Mouse (Mus musculus) lung, postnatal 25 days (tissue): ENCODE measurements at regions not wholly inside any gene's neighbourhood (a gene's known extent, or its start where the extent isn't known, plus 50 kb on each side); places are given as distances from the start of the nearest gene placed in this dataset.
A peak's percentile ranks its signal among the peaks of the same experiment; 100 is the strongest.

Experiments used
- DNase-seq: peaks from one replicate; pipeline ENCODE4 v3.0.0; 2022; ENCODE audit warnings: low spot score

DNA sequence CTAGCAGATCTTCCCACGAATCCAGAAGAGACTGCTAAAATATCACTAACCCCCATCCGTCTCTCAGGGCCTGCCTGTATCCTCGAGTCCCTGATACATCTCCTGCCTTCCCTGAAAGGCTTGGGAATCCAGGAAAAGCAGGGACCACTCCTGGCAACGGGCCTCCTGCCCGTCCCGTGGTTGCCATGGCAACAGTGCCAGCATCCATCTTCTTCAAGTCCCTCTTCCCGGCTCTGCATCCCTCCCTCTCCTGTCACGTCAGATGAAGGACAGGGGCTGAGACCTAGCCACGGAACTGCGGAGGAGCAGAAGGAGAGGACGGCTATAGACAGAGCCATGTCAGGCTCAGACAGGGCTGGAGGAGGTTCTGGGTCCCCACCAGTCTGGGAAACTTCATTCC, 222.4 kb downstream of the Cryba4 start:
- no peak for DNase-seq

DNA sequence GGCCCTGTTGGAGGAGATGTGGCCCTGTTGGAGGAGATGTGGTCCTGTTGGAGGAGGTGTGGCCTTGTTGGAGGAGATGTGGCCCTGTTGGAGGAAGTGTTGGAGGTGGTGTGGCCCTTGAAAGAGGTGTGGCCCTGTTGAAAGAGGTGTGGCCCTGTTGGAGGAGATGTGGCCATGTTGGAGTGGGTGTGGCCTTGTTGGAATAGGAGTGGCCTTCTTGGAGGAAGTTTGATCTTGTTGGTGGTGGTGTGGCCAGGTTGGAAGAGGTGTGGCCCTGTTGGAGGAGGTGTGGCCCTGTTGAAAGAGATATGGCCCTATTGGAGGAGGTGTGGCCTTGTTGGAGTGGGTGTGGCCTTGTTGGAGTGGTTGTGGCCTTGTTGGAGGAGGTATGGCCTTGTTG, 220.3 kb downstream of the Cryba4 start:
- DNase-seq, result no peak

DNA sequence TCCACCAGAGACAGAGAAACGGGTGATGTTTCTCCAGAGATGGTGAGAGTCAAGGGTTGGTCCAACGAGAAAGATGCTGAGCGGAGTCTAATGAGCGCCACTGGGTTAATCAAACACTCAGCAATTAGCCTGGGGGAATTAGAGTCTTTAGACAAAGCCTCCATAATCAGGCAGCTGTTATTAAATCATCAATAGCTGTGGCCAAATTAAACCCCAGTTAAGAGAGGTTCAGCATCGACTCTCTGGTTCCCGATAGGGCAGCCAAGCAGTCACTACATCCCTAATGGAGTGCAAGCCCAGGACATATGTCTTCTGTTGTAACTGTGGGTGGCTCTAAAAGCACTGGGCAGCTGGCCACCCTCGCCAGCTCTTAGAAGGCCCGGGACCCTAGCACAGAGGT, 216.9 kb downstream of the Cryba4 start:
- DNase-seq, result no peak

DNA sequence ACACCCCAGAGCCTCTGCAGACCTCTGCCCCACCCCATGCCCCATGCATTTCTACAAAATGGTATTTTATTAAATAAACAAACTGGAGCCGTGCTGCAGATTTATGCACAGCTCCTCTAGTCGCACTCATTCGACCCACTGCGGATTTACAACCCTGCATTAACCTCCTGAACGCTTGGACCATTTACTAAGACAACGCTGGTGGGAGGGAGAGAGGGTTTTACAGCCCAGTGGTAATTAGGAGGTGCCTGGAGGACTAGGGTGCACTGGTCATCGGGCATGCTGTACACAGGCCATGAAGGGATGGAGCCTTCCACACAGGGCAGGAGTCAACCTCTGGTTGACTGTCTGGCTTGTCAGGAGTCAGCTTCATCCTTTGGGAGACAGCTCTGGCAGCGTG, 215.2 kb downstream of the Cryba4 start:
- DNase-seq, result no peak

DNA sequence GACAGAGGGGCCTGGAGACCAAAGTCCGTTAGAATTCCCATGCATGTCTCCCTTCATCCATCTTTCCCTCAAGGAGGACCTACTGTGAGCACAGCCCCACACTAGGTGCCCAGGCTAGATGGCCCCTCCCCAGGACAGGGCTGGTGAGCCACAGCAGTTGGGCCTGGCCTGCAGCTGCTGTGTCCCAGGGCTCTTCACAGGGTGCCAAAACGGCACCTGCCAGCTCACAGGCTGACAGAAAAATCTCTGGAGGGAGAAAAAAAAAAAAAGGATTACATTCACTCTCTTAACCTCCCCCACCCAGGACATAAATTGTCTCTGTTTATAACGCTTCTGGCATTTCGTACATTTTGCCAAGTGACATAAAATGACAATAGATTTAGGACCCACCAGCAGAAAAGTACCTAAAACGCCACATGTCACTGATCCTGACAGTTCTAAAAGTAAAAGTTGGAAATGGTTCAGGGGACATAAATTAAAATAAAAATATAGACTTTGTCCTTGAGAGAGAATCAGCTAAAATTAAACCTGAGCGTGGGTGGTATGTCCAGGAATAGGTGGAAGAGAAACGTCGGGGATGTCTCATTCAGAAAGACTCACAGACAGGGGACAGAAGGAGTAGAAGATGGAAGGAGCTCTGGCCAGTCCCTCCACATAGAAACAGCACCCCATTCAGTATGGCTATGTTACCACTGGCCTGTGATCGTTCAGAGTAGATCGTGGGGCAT, 212.5 kb downstream of the Cryba4 start:
- DNase-seq, result no peak

DNA sequence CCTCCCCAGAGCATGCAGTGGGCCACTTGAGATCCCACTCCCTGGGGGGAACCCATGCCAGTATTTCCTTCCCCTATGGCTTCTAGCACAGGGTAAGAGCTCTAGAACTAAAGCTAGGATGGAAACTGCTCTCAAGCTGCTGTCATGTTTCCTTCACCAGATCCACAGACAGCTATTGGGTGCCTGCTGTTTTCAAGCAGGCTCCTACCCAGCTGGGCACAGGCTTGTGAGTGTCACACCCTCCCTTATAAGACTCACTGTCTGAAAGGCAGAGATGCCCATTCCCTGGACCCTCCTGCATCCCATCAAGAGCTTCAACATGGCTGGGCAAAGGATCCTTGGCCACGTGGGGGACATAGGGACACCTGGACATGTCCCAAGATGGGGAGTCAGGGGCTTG, 211.6 kb downstream of the Cryba4 start:
- no peak for DNase-seq

DNA sequence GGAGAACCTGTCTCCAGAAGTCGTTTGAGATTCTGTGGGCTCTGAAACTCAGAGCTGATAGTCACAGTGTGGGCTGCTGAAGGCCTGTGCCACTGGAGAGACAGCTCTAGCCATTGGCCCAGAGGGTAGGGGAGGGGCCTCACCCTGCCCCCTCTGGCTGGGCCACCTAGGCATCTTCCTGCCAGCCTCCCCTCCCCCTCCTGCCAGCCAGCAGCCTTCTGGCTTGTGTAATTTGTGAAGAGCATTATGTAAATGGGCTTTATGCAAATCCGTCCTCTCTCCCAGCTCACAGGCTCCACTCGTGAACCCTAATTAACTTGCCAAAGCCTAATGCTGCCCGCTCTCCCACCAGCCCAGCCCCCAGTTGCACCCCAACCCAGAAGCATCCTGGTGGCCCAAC, 211.0 kb downstream of the Cryba4 start:
- DNase-seq, result no peak

DNA sequence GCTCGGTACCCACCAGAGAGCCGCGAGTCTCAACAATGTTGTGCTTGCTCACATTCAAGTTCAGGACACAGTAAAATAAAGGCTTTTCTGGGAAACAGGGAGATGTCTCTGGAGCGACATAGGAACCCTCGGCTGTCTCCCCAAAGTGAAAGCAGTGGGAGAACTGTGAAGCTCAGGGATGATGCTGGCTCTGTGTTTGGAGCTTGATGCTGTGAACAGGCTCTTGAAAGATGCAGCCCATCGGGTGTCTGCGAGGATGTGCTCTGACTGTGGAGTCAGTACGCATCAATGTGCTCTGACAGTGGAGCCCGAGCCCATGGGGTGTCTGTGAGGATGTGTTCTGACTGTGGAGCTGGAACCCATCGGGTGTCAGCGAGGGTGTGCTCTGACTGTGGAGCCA, 210.1 kb downstream of the Cryba4 start:
- DNase-seq, result no peak

DNA sequence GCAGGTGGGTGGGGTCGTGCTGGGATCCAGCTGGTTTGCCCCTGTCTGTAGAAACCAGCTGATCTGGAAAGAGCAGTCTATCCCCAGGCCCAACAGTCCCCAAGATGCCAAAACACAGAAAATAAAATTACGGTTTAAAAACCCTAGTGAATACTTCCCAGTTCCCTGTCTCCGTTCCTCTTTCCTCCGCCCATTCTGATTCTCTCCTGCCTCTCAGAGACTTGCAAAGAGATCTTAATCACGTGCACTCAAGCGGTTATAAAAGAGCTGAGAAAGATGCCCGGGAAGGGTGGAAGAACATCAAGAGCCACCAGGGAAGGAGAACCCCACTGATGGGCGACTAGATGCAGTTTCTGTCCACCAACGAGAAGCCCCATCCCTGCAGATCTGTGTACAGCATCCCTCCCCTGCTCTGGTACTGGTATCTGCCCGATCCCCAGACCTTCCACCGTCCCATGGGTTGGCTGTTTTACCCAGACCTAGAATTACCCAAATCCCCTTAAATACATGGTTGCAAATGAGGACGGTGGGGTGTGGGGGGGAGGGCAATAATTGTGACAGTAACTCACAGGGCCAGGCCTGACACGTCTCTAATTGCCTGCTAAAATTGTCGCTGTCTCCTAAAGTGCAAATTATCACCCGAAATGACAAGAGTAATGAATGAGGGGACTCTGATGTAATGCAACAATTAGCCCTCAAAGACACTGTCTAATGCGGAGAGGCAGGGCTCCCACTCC, 202.1 kb downstream of the Cryba4 start:
- no peak for DNase-seq

DNA sequence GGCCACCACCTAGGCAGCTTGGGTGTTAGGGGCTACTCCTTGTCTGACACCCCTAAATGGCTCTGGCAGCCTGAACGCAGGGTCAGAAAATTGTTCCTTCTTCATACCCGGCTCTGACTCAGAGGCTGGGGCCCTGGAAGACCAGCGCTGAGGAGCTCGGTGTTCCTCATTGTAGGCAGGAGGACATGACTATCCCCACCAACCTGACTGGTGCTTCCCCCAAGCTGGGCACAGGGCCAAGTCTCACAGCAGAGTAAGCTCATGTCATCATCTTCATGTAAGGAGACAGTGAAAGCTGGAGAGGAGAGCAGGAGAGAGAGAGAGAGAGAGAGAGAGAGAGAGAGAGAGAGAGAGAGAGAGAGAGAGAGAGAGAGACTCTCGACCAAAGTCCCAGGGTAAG, 201.4 kb downstream of the Cryba4 start:
- no peak for DNase-seq

DNA sequence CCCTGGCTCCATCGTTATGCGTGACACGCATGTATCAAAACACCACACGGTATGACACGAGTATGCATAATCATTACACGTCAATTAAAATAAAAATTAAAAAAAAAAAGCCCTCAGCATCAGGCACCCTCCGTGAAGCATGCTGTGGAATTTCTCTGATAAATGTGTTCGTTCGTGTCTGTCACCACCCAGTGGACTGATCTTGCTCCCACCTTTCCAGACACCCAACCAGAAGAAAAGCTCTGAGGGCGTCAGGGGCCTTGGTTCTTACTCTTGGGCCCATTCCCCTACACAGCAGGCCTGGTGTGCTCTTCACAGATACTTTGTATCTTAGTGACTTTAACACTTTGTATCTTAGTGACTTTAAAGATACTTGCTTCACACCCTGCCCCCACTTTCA, 200.5 kb downstream of the Cryba4 start:
- no peak for DNase-seq

DNA sequence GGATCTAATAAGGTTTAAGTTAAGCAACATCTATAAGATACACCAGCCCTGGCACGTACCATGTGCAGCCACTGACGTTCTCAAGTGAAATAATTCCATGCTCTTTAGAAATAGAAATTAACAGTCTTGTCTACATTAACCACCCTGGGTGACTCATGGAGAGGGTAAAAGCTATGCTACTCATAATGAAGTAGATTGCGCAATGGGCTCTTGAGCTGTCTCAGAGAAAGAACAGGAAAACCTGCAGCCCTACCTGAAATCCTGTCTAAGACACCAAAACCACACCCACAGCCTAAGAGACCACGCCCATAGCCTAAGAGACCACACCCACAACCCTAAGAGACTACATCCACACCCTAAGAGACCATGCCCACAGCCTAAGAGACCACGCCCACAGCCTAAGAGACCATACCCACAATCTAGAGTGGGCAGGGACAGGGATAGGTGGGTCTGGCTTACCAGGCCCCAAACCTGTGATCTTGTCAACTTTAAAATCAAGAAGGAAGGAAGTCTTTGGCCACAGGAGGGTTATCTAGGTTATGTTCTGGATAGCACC, 198.6 kb downstream of the Cryba4 start:
- peak; percentile 12 for DNase-seq

DNA sequence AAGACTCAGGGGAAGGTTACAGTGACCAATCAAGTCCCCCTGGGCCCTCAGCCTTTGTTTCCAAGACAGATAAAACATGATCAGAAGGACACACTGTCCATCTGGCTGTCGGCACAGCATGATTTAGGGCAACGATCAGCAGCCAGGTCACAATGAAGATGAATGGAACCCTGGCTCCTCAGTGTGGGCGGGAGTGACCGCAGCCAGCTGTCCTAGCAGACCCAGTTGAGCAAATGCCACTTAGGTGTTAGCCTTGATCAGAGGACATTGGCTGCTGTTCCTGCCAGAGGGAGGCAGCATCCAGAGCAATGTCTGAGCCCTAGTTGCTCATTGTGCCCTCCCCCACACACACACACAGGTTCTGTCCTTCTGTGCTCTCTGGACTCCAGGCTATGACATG, 197.3 kb downstream of the Cryba4 start:
- no peak for DNase-seq

DNA sequence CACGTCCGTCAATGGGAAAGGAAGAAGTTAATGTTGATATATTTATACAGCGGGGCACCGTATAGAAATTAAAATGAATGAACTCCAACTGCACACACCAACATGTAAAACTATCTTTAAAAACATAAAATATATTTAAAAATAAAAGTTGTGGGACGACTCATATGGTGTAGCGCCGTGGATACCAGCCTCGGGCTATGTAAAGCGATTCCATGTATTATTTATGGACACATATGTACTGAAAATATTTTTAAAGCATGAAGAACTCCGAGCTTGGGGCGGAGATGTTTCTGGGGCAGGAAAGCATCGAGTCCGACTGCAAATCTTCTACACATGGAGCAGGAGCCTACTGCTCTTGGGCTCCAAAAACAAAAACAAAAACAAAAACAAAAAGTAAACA, 182.4 kb downstream of the Cryba4 start:
- no peak for DNase-seq

DNA sequence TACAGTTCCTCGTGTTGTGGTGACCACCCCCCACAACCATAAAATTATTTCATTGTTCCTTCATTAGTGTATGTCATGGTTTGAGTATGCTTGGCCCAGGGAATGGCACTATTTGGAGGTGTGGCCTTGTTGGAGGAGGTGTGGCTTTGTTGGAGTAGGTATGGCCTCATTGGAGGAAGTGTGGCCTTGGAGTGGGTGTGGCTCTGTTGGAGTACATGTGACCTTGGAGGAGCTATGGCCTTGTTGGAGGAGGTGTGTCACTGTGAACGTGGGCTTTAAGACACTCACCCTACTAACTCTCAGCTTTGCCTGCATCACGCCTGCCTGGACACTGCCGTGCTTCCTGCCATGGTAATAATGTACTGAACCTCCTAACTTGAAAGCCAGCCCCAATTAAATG, 179.9 kb downstream of the Cryba4 start:
- no peak for DNase-seq

DNA sequence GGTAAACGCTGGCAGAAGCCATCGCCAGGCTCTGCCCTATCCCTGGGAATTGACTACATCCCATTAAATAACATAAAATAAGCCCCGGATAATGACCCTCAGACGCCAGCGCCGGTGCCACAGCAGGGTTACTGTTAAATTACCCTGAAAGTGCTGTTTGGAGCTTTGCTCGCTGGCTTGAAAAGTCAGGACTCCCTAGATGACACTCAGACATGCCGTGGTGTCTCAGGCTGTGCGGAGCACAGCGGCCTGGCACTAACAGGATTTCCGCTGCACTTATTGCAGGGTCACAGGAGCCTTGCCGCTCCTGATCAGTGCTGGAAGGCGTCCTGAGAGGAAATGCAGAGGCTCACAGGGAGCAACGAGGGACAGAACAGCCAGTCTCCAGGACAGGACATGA, 175.2 kb downstream of the Cryba4 start:
- DNase-seq, result no peak

DNA sequence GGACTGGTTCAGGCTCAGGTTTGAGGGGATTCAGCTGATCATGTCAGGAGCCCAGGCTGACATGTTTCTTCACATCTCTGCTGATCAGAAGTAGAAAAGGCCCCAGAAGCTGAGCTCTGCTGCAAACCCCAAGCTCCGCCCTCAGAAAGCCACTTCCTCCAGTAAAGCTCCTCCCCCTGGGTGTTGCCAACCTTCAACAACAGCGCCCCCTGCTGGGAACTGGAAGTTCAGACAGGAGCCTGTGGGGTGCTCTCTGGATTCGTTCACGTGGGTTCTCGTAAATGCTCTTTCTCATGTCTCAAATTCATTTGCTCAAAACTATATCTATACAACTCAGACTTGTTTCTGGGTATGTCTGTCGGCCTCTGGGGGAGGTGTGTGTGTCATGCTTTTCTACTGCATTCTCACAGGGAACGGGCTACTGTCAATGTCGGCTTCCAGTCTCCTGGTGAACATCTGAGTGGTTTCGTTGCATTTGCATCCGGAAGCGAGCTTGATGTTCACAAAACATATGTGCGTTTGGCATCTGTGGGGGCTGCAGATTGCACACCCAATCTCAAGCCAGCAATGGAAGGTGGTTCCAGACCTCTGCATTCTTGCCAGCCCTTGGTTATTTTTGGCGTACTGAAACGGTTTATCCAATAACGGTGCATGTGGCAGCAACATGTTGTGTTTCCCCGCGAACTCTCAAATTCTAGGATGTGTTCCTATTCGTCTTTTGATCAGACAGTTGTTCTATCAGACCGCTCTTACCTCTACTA, 174.3 kb downstream of the Cryba4 start:
- no peak for DNase-seq

DNA sequence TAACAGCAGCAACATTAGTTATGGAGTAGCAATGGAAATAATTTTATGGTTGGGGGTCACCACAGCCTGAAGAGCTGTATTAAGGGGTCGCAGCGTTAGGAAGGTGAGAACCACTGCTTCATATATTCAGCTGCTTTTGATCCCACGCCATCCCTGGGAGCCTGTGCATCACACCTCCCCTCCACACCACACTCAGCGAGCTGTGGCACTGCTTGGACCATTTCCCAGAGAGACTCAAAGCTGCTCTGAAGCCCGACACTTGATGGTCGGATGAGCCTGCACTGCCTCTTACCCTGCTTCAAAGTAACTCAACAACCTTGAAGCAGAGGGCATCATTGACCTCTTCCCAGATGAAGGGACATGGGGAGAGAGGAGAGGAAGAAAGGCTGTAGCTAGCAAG, 171.3 kb downstream of the Cryba4 start:
- DNase-seq, result no peak

DNA sequence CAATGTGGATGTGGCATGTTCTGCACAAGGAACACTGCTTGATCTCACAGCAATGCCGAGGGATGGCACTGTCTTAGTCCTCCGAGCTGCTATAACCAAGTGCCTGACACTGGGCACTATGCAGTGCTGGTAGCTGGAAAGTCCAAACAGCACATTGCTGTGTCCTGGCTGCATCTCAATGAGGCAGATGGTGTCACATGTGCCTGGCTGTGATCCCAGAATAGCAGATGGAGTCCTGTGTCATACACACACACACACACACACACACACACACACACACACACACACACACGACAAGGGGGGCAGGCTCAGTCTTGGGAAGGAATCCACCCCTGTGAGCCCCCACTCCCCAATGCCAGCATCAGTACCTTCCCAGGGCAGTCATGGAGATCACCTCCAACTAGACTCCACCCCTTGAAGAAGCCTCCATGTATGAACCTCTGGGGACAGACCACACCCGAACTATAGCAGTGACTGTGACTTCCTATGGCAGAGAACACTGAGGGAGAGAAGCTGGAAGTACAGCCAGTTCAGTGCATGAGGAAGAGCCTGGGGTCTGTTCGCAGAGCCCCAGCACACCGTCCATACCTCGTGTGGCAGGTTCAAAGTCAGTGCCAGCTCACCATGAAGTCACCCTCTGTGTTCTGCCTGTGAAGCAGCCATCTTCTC, 160.3 kb downstream of the Cryba4 start:
- no peak for DNase-seq

DNA sequence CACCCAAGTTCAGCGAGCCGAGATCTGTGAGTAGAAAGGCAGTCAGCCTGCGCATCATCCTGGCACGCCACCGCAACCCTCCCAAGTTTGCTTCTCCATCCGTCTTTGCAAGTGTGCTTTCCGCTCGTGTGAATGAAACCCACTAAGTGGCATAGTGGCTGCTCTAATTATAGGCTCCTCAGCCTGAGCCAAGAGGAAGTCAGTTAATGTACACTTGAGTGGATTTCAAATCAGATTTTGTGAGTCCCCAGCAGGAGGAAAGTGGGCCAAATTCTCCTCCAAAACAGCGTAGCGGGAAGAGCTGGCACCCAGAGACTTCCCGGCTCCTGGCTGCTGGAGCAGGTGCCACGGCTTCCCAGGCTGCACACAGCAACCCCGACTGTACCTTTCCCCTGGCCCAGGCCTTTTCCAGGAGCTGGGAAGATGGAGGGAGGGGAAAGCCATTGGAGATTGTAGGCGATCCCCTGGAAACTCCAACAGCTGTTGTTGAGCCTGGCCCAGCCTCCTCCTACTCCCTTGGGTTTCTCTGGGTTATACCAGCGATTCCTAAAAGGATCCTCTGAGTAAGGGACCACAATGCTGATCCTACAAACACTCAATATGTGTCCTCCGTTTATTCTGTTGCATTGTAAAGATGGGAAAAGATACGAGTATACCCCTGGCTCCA, 158.3 kb downstream of the Cryba4 start:
- DNase-seq, result no peak

DNA sequence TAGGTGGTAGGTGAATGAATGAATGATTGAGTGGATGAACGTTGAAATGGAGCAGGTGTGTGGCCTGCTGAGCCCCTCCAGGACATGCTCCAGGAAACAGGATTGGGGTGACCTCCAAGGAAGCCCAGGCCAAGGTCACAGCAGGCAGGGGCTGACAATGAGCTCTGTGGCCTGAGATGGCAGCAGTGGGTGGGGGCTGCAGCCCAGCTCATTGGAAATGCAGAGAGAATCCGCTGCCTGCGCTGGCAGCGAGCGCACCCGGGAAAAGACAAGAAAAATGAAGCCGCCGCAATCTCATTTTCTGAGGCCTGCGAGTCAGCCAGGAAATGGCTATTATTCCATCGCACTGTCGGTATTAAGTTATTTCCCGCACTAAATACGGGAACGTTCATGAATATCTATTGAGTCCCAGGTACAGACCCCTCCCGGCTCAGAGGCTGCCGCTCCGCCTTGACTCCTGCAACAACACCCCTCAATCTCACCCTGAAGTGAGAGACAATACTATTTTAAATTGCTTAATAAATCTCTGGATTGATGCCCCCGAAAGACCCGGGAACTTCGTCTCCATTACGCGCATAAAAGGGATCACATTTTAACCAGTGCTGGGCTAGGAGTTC, 153.7 kb downstream of the Cryba4 start:
- DNase-seq, result no peak
